Mouse (Mus musculus) heart, postnatal 0 days (tissue): ENCODE measurements around the gene Rabgap1l.

Source experiments
- CTCF ChIP-seq: IDR thresholded peaks from 2 replicates; pipeline ENCODE4 v1.5.1; 2016; ENCODE audit warnings: antibody characterized with exemption, control low read depth, low read depth
- EP300 ChIP-seq: IDR thresholded peaks from 2 replicates; pipeline ENCODE4 v1.6.1; 2016; ENCODE audit warnings: antibody characterized with exemption, low read depth

- no peak for TF ChIP-seq CTCF
- no peak for TF ChIP-seq EP300
Observed at GRCm38 (mm10) chr1:160340653-160341052, 452.4 kb downstream of the Rabgap1l start.
